Mouse (Mus musculus): ENCODE measurements at regions not wholly inside any gene's neighbourhood (a gene's known extent, or its start where the extent isn't known, plus 50 kb on each side); places are given as distances from the start of the nearest gene placed in this dataset.
A peak's percentile ranks its signal among the peaks of the same experiment; 100 is the strongest.

DNA sequence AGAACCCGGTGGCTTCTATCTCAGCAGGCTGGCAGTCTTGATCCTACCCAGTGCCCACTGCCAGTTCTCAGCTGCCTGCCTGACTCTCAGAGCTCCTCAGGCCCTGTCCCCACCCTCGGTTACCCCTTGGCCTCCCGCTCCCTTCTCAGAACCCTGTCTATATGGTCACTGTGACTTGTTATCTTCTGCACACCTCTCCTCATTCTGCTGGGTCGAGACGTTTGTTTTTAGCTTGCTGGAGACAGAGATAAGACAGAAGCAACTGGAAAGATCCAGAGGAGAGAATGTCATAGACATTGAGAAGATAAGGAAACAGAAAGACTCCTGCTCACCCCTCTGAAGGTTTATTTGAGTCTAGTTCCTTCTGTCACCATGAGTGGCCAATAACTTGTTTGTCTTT lies 53.8 kb upstream of the Phc1 start:
- no peak for DNase-seq (ENCODE audit: low spot score)

DNA sequence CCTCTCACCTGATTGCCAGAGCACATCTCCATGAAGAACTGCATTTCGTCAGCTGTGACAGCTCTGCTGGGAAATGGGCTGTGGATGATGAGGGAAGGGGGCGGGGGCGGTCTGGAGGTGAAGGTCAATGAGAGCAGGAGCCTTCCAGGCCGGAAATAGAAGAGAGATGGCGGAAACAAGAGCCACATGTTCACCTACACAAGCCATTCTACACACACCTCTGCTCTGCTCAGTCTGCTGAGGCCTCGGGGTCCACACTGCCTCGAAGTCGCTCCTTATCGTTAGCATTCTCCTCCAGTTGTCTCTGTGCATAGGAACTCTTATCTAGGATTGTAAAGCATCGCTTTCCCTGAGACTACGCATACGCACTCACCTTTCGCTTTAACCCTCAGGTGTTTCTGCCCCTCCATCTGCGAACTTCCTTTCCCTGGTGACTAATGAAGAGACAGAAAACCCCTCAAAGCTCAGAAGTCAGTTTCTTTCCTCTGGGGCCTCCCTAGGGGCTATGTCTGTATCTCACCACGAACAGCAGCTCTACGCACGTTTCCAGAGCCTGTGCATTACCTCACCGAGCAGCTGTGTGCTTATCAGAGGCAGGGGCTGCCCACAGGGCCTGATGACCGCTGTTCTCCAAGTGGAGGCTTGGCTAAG lies 53.0 kb upstream of the Phc1 start:
- DNase-seq (ENCODE audit: low spot score): no peak

DNA sequence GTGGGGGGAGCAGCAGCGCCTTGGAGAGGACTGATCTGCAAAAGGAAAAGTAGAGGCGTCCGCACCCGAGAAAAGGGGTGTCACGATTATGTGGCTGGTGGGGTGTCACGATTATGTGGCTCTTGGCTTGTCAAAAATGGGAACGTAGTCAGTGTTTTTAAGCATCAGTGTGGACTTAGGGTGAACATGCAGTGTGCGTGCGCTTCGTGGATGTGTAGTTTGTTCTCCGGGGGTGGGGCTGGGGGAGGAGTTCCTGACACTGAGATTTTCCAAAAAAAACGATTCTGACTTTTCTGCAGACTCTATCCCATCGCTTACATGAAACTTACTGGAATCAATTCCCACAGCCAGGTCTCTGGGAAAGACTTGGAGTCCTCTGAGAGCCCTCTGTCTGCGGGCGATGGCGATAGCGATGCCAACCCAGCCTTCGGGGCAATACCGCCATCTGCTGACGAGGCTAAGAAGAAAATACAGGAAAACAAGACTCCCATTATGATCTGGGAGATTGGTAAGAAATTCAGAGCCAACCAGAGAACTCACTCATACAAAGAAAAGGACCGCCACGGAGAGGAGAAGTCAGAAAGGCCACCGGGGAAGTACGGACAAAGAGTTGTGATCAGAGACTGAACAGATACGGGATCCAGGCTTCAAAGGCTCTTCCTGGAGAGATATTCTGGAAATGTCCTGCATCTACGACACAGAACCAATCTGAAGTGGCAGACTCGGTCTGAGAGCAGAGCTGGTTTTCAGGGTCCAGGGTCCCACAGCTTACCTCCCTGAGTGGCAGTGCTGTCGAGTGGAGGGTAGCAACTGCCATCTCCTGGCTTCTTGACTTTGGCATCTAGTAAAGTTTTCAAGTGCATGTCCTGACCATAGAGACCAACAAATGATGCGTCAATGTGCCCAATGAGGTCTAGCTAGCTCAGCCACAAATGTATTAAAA lies 51.6 kb upstream of the Phc1 start:
- DNase-seq (ENCODE audit: low spot score): peak; percentile 85

DNA sequence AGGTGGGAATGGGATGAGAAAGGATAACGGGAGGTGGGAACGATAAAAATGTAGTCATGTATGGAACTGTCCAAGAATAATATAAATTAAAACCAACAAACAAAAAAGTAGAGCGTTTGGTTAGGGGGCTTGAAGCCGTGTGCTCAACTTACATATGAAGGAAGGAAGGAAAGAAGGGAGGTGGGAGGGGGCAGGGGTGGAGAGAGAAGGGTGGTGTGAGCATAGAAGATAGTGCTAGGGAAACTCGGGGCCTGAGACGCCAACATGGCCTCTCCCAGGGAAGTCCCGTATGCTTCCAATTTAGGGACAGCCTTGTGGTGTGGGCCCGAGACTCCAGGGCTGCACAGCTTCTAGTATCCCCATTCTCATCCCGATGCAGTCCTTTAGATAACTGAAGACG lies 50.8 kb upstream of the Phc1 start:
- no peak for DNase-seq (ENCODE audit: low spot score)

DNA sequence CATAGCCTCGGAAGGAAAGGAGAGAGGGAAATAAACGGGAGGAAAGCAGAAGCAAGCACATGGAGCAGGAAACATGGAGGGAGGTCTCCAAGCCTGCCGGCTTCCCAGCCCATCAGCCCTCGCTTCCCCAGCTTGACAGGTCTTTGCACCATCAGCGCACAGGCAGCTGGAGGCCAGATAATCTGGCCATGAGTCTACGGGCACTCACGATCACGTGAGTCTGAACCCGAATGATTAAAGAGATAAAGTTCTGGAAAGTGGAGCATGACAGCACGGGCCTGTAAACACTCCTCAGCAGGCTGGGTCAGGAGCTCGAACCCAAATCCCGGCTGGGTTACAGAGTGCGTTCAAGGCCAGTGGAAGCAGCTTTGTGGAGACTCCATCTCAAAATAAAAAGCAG lies 50.4 kb upstream of the Phc1 start:
- no peak for DNase-seq (ENCODE audit: low spot score)

Data from testis, postnatal 10 days (tissue).